In the genomic region with DNA sequence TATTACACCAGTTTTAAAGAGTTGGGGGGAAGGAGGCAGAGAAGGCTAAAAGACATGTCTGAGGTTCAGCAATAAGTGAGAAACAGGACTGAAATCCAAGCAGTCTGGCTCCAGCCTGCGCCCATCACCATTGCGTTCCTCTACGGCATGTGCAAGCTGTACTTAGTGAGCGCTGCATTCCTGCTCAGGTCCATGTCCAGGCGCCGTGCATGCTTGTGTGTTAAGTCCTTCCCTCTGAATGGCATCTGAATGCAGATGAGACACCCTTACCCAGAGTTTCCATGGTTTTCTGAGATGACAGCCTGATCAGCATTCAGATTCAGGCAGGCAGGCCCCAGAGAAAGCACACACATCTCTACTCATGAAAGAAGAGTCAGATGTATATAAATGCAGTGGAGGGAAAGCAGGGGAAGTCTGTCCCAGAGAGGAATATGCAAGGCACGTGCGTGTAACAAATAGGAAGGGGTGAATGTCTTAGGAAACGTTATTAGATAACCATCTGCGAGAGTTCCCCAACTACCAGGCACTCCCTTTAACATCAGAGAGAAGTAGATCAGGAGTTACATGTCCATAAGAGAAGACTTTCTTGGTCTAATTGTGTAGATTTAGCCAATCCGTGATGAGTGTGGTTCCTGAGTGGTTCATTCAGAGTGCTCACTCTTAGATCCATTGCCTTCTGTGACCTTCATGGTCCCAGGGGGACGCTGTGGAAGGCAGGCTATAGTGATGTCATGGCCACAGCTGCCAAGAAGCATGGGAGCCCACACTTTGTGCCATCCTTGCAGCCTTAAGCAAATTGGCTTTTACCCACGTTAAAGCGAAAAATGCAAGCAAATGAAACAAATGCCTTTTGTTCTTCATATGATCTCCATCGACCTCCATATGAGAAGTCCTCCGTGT, we compare ENCODE assay signal across 12 mouse cellular contexts.
DNase-seq lines count a peak whose midpoint lies in the region; ATAC-seq and TF ChIP-seq lines count a peak whose summit lies in the region.
"Had no signal": no experiment of that assay in that cellular context is flagged by ENCODE, and none has a peak within 500 bp of the region (broad histone marks: within the 10 kb centered on the region; RNA-seq: fewer than 3 reads in every experiment).

No protein-coding gene starts in this region.

- H3K4me2 ChIP-seq in neural tube, embryonic 12.5 days (replicated peaks): no peak overlapping the region; the same call in 1 of the 2 replicates
- no peak overlapping the region for H3K4me2 ChIP-seq in neural tube, embryonic 15.5 days
- no peak overlapping the region for H3K4me2 ChIP-seq in forebrain, embryonic 13.5 days

- H3K9me3 ChIP-seq in neural tube, embryonic 12.5 days: no peaks in the 10 kb centered on the region
- no peaks in the 10 kb centered on the region for H3K9me3 ChIP-seq in neural tube, embryonic 15.5 days (replicated peaks)
- no peaks in the 10 kb centered on the region for H3K9me3 ChIP-seq in forebrain, embryonic 13.5 days (replicated peaks)
- H3K9me3 ChIP-seq: megakaryocyte, embryonic 14.5 days had no signal

- DNase-seq in mesoderm, embryonic 11.5 days (ENCODE audit: low read depth, low spot score): peak; percentile 62
- no peak for DNase-seq in natural killer cell, adult 2 months (ENCODE audit: low spot score in 2 of 2)
- DNase-seq in gastrocnemius, postnatal 4 days (ENCODE audit: low spot score in 2 of 2): no peak
- DNase-seq in kidney, postnatal 4 days: no peak
- DNase-seq in lung, adult 2 months: no peak
- DNase-seq: kidney, postnatal 36 days; lung, adult 18-20 months; thymus, postnatal 4 days had no signal

- 58% methylated on average over 16 of the region's 16 CpGs for WGBS in neural tube, embryonic 12.5 days
- 50% methylated on average over 16 of the region's 16 CpGs for WGBS in neural tube, embryonic 15.5 days
- WGBS in forebrain, embryonic 13.5 days: 53% methylated on average over 16 of the region's 16 CpGs
- 81% methylated on average over 16 of the region's 16 CpGs for WGBS in lung, adult 2 months

- H3K36me3 ChIP-seq in neural tube, embryonic 12.5 days: no peaks in the 10 kb centered on the region
- H3K36me3 ChIP-seq in neural tube, embryonic 15.5 days: no peaks in the 10 kb centered on the region
- H3K36me3 ChIP-seq in forebrain, embryonic 13.5 days (ENCODE audit: poor library complexity, severe bottlenecking): no peaks in the 10 kb centered on the region

- no peak overlapping the region for H3K9ac ChIP-seq in neural tube, embryonic 12.5 days
- H3K9ac ChIP-seq in neural tube, embryonic 15.5 days (replicated peaks): no peak overlapping the region
- H3K9ac ChIP-seq in forebrain, embryonic 13.5 days: 0 out of 2 replicates have a peak overlapping the region, but pooled peaks have one; percentile 23

- peaks cover 59% of the 10 kb centered on the region for H3K4me1 ChIP-seq in neural tube, embryonic 12.5 days
- peaks cover 62% of the 10 kb centered on the region for H3K4me1 ChIP-seq in neural tube, embryonic 15.5 days
- peaks cover 71% of the 10 kb centered on the region for H3K4me1 ChIP-seq in forebrain, embryonic 13.5 days
- H3K4me1 ChIP-seq in lung, adult 2 months (ENCODE audit: control insufficient read depth, insufficient read depth, low read length): no peaks in the 10 kb centered on the region; the same call in 1 of the 2 replicates
- H3K4me1 ChIP-seq: megakaryocyte, embryonic 14.5 days had no signal

- peak; percentile 58 for ATAC-seq in neural tube, embryonic 12.5 days (ENCODE audit: low FRiP score, low read depth)
- no peak for ATAC-seq in neural tube, embryonic 15.5 days (ENCODE audit: low FRiP score)
- peak; percentile 39; the same call in 1 of the 2 replicates for ATAC-seq in forebrain, embryonic 13.5 days

- H3K27ac ChIP-seq in neural tube, embryonic 12.5 days: no peak overlapping the region
- no peak overlapping the region for H3K27ac ChIP-seq in neural tube, embryonic 15.5 days (replicated peaks)
- H3K27ac ChIP-seq in forebrain, embryonic 13.5 days: peak overlapping the region; percentile 75

- no peak for TF ChIP-seq POLR2A in lung, adult 2 months (IDR thresholded peaks at IDR 0.05; ENCODE audit: borderline replicate concordance, extremely low read depth, low read depth, low read length)

- no peaks in the 10 kb centered on the region for H3K27me3 ChIP-seq in neural tube, embryonic 12.5 days (replicated peaks)
- H3K27me3 ChIP-seq in neural tube, embryonic 15.5 days (replicated peaks): no peaks in the 10 kb centered on the region
- H3K27me3 ChIP-seq in forebrain, embryonic 13.5 days: no peaks in the 10 kb centered on the region

- no peak overlapping the region for H3K4me3 ChIP-seq in neural tube, embryonic 12.5 days
- no peak overlapping the region for H3K4me3 ChIP-seq in neural tube, embryonic 15.5 days (replicated peaks)
- no peak overlapping the region for H3K4me3 ChIP-seq in forebrain, embryonic 13.5 days
- no peak overlapping the region for H3K4me3 ChIP-seq in lung, adult 2 months (replicated peaks; ENCODE audit: extremely low read depth, low read depth, low read length)
- H3K4me3 ChIP-seq: megakaryocyte, embryonic 14.5 days had no signal

- TF ChIP-seq CTCF in lung, adult 2 months (IDR thresholded peaks at IDR 0.05; ENCODE audit: insufficient read depth, low read length): no peak
